Mouse (Mus musculus): ENCODE data around the gene D11Wsu47e.
A peak's percentile ranks its signal among the peaks of the same experiment; 100 is the strongest.
"Not testable (repeated sequence)": the region's sequence is repeated elsewhere in the genome, so short reads cannot be mapped to it uniquely, and the experiment has no call there.

Gene D11Wsu47e

GRCm38 (mm10) chr11:113683957-113684706 lies at the start of gene D11Wsu47e, which contains the start of gene Fam104a:
TSS of gene D11Wsu47e (plus strand) at chr11:113684412.
TSS of gene Fam104a (minus strand) at chr11:113684155.
- peak; percentile 92 for DNase-seq (ENCODE audit: low read depth, low spot score)

- DNase-seq (ENCODE audit: low read depth, low spot score) = no peak
Measured at GRCm38 (mm10) chr11:113634699-113635121, 49.5 kb upstream of the D11Wsu47e start.

- no peak for DNase-seq (ENCODE audit: low read depth, low spot score)
Measured at GRCm38 (mm10) chr11:113638680-113639079, 45.5 kb upstream of the D11Wsu47e start.

- no peak for DNase-seq (ENCODE audit: low read depth, low spot score)
Measured at GRCm38 (mm10) chr11:113645181-113645580, 39.0 kb upstream of the D11Wsu47e start.

GRCm38 (mm10) chr11:113648152-113648551 lies 36.1 kb upstream of the D11Wsu47e start:
- peak; percentile 48 for DNase-seq (ENCODE audit: low read depth, low spot score)

- DNase-seq (ENCODE audit: low read depth, low spot score) = no peak
Measured at GRCm38 (mm10) chr11:113648690-113649352, 35.4 kb upstream of the D11Wsu47e start, which contains the start of gene Cog1. TSS of gene Cog1 (plus strand) at chr11:113649169.

GRCm38 (mm10) chr11:113649353-113650210 lies 34.6 kb upstream of the D11Wsu47e start, which contains the start of gene Slc39a11:
TSS of gene Slc39a11 (minus strand) at chr11:113650079.
- DNase-seq (ENCODE audit: low read depth, low spot score) = peak; percentile 44

- no peak for DNase-seq (ENCODE audit: low read depth, low spot score)
Measured at GRCm38 (mm10) chr11:113651206-113651906, 32.9 kb upstream of the D11Wsu47e start.

GRCm38 (mm10) chr11:113651907-113652273 lies 32.3 kb upstream of the D11Wsu47e start:
- no peak for DNase-seq (ENCODE audit: low read depth, low spot score)

- DNase-seq (ENCODE audit: low read depth, low spot score) = no peak
Measured at GRCm38 (mm10) chr11:113652516-113652915, 31.7 kb upstream of the D11Wsu47e start.

GRCm38 (mm10) chr11:113654105-113654504 lies 30.1 kb upstream of the D11Wsu47e start:
- no peak for DNase-seq (ENCODE audit: low read depth, low spot score)

- peak; percentile 61 for DNase-seq (ENCODE audit: low read depth, low spot score)
Measured at GRCm38 (mm10) chr11:113654561-113655270, 29.5 kb upstream of the D11Wsu47e start.

- DNase-seq (ENCODE audit: low read depth, low spot score) = no peak
Measured at GRCm38 (mm10) chr11:113656511-113656932, 27.7 kb upstream of the D11Wsu47e start.

- no peak for DNase-seq (ENCODE audit: low read depth, low spot score)
Measured at GRCm38 (mm10) chr11:113657221-113657620, 27.0 kb upstream of the D11Wsu47e start.

- DNase-seq (ENCODE audit: low read depth, low spot score) = no peak
Measured at GRCm38 (mm10) chr11:113658319-113658718, 25.9 kb upstream of the D11Wsu47e start.

GRCm38 (mm10) chr11:113658763-113659162 lies 25.4 kb upstream of the D11Wsu47e start:
- DNase-seq (ENCODE audit: low read depth, low spot score) = no peak

GRCm38 (mm10) chr11:113660213-113660612 lies 24.0 kb upstream of the D11Wsu47e start:
- DNase-seq (ENCODE audit: low read depth, low spot score) = not testable (repeated sequence)

GRCm38 (mm10) chr11:113660940-113661339 lies 23.3 kb upstream of the D11Wsu47e start:
- DNase-seq (ENCODE audit: low read depth, low spot score) = no peak

GRCm38 (mm10) chr11:113661835-113662351 lies 22.3 kb upstream of the D11Wsu47e start:
- no peak for DNase-seq (ENCODE audit: low read depth, low spot score)

- DNase-seq (ENCODE audit: low read depth, low spot score) = no peak
Measured at GRCm38 (mm10) chr11:113664279-113664678, 19.9 kb upstream of the D11Wsu47e start.
